Mouse (Mus musculus) thymus, postnatal 25 days (tissue): Measurements from ENCODE around the gene Fbxo40.

ENCODE experiments used
- DNase-seq: peaks from one replicate; pipeline ENCODE4 v3.0.0; 2022

Fbxo40 gene

GRCm38 (mm10) chr16:36946459-36947159 lies 43.7 kb downstream of the Fbxo40 start:
- no peak for DNase-seq

DNA sequence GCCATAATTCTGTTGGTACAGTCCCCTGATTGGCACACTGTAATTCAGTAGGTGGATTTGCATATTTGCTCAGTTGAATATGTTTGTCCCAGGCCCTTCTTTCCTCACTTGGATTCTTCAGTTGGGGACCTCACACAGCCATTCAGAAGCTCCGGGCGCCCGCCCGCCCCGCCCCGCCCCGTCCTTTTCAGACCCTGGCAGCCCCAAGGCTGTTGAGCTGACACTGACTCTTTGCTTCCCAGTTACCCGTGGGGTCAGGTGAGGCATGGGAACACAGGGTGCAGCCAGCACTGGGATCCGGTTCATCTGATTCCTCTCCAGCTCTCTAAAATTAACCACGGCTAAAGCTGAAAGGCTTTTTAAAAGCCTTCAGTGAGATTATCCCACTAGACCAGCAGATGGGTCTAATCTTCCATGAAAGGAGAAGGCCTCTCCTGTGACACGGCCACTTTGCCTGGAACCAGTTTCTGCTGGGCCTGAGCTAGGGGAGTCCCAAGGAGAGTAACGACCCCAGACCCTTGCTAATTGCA lies 45.3 kb downstream of the Fbxo40 start:
- DNase-seq = no peak

DNA sequence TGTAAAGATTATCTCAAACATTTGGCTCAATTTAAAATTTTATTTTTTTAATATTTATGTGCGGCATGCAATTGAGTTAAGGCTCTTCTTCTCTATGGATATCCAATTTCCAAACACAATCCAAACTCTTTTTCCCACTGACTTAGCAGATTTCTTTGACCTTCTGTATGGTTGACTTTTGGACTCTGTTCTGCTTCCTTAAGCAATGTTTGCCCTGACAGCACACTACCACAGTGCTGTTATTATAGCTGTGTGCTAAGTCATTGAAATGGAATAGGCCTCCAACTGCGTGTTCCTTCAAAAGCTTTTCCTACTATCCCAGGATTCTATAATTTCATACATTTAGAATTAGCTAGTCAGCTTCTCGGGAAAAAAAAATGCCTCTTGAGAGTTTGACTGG lies 46.7 kb downstream of the Fbxo40 start:
- DNase-seq = no peak

GRCm38 (mm10) chr16:36941895-36942294 lies 48.4 kb downstream of the Fbxo40 start:
- no peak for DNase-seq

GRCm38 (mm10) chr16:36941137-36941727 lies 49.0 kb downstream of the Fbxo40 start:
- peak; percentile 40 for DNase-seq

GRCm38 (mm10) chr16:36935814-36936213 lies 54.5 kb downstream of the Fbxo40 start:
- no peak for DNase-seq

DNA sequence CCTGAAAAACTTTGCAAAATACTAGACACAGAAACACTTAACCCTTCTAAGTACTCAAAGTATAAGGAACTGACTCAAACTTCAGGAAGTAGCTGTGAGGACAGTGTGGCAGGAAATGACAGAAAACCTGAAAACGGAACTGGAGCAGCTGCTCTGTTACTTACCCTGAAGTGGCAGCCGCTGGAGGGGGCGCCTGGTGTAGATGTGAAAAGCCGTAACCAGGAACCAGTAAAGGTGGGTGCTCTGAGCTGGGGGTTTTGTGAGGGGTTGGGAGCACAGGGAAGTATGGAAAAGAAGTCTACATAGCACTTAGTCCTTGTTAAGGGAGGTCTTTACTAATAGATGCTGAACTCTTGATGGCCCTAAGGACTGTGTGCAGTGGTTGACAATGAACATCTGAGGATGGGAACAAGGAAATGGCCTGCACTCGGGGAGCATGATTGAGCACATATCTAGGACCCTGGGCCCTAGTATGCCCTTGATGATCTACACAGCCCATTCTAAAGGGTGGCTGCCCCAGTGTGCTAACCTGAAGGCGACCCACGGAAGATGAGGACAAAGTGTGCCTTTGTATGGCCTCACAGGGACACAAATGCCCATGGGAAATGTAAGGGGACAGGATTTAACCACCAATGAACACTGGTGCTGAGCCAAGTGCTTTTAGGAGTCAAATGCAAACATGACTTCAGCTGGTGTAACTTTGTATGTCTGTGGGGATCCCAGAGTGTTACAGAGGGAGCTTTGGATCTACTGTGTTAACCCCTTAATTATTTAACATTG lies 55.2 kb downstream of the Fbxo40 start, which contains the start of gene Hcls1:
TSS of gene Hcls1 (plus strand) at position 143 of the 780 bp plus-strand sequence.
- peak; percentile 85 for DNase-seq

DNA sequence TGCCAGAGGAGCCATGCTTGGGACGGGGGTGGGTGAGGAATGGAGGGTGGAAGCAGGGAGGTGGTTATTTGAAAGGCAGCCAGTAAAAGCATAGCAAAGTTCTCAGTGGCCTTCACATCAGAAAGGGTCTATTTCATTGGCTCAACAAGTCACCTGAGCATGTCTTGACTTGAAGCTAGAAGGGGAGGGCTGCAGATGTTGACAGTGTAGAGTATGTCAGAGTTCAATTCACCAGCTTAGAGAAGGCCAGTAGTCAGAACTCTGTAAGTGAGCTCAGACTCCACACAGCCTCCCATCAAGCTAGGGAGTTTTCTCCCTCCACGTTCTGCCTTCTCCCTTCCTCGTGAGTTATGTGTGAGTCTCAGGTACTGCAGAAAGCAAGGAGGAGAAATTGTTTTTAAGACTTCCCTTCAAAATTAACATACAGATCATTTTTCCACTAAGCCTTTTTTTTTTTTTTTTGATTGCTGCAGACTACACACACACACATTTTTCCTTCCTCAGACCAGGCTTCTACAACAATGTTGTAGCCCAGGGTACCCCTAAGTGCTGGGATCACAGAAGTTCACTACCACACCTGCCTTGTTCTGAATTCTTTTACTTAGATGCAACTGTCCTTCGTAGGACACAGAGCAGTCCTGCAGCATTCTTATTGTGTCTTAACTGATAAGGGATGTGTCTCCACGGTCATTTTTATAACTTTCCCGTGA lies 56.0 kb downstream of the Fbxo40 start:
- DNase-seq = peak; percentile 43

DNA sequence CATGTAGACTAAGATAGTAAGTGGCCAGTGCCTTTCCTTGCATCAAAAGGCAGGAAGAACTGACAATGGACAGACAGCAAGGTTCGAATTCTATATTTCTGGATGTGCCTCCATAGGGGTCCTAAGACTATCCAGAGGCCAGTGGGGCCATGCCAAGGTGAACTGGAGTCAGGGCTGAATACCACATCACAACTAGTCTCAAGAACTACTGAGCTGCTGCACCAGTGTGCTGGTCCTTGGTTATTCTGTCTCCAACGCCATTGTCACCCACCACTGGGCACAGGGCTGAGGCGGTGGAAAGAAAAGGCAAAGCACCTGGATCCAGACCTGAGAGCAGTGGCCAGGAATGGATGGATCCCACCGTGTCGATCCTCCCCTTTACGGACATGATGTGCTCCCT lies 57.7 kb downstream of the Fbxo40 start:
- no peak for DNase-seq

GRCm38 (mm10) chr16:36931976-36932375 lies 58.3 kb downstream of the Fbxo40 start:
- DNase-seq = peak; percentile 52

- no peak for DNase-seq
Observed at GRCm38 (mm10) chr16:36931381-36931780, 58.9 kb downstream of the Fbxo40 start.

GRCm38 (mm10) chr16:36930231-36931136 lies 59.8 kb downstream of the Fbxo40 start:
- no peak for DNase-seq

DNA sequence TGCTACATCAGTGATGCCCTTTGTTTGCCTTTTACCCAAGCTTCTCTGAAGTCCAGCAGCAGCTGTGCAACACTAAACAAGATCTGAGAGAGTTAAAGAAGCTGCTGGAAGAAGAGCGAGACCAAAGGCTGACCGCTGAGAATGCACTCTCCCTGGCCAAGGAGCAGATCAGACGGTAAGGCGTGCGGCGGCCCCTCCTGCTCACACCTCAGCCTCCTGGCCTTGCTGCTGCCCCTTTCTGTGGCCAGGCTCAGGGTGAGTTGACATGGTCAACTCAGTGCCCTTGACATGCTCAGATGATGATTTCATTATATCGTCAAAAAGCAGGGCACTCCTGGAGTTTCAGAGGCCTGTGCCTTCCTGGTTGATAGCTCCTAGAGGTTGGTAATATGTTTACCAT lies 61.1 kb downstream of the Fbxo40 start:
- DNase-seq = no peak

DNA sequence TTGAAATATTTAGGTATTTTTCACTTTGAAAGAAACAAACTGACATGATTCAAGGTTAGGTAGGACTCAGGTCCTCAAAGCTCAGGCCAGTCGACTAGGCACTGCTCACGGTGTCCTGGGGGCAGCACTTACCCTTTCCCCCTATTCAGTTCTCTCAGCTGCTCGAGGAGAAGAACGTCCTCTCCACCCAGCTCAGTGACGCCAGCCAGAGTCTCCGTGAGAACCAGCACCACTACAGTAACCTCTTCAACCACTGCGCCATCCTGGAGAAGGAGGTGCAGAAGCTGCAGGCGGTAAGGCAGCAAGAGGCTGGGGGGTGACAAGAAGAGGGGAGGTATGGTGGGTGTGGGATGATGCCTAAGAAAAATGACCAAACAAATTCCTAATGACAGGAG lies 62.2 kb downstream of the Fbxo40 start:
- no peak for DNase-seq

GRCm38 (mm10) chr16:36927495-36928105 lies 62.7 kb downstream of the Fbxo40 start:
- peak; percentile 49 for DNase-seq

DNA sequence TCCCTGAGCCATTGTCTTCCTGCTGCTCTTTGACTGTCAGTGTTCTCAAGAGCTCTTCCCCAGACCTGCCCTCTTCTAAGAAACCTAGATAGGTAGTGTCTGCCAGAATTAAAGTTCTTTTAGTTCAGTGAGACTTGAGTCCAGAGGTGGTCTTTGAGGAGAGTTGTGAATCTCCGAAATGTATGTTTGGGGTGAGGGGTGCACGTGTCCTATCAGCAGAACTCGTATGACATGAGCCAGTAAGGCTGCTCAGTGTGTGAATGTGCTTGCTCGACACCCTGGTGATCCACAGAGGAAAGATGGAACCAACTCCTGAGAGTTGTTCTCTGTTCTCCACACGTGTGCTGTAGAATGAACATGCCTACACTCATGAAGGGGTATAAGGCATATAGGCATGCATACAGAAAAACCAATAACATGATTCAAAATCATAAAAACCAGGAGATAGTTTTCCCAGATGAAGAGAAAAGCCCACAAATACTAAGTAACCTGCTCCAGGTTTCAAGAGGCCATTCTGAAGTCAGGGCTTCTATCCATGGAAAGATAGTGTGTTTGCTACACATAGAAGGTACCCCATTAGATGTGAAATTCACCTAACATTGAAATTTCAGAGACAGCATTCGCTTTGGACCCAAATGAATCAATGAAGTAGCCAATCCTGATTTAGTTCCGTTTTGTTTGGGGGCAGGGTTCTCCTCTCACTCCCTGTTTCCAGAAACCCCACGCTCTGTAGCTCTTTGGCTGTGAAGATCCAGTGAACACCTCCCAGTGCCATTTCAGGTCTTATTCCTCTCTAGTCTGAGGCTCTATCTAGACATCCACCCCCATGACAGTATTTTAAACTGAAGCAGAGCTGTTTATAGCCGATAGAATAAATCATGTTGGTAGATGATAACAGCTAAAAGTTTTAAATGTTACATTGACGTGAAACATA lies 63.5 kb downstream of the Fbxo40 start:
- DNase-seq = no peak

DNA sequence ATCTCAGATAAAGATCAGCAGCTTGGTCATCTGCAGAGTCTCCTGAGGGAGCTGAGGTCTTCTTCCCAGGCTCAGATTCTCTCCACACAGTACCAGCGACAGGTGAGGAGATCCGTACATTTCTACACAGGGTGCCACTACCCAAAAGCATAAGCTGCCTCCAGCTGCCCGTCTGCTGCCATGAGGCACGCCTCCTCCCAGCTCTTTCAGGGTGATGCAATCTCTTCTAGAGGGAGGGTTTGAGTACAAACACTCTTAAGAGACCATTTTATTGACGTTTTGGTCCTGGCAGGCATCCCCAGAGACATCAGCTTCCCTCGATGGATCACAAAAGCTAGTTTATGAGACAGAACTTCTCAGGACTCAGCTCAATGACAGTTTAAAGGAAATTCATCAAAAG lies 64.5 kb downstream of the Fbxo40 start:
- DNase-seq = no peak

DNA sequence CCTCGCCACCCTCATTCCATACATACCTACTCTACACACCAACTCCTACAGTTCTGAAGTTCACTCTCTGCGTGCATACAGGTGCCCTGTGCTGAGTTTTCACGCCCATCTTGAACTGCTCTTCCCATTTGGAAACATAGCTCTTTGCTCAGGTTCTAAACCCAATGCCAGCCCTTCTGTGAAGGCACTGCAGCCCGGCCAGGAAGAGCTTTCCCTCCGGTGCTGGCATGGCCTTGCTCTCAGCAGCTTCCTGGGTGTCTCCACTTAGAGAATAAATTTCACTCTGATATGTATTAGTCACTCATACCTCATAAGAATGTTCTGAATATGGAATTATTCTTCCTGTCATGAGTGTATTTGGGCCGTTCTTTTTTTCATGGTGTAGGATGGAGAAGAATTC lies 64.9 kb downstream of the Fbxo40 start:
- DNase-seq = no peak

DNA sequence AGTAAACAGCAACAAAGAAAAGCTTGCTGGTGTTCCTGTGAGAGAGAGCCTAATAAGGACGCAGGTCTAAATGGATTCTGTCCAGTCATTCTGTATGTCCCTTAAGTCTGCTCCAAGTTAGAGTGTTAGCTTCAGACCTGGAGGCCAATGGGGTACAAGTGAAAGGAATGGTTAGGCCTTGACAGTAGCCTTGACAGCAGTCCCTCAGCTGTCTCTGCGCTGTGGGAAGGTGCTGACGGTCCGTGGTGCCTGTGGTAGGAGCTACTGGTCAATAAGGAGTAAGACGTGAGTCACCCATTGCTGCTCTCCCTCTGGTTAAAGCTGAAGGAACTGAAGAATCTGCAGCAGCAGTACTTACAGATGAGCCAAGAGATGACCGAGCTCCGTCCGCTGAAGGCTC lies 66.0 kb downstream of the Fbxo40 start:
- DNase-seq = no peak

DNA sequence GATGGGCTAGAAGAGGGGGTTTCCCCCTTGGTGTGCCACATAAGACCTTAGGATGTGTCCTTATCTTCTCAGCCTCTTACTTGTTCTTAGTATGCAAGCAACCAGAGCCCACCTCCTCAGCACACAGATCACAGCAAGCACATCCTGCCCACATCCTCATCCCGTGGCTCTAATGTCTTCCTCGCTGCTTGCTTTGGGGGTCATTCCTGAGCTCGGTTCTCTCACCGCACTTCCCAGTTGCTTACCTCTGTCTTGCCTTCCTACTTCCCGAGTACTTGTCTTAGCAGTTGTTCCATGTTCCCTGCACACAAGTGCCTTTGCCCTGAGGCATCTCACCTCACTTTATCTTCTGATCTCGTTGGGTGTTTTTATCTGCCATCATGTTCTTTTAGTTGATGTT lies 68.3 kb downstream of the Fbxo40 start:
- peak; percentile 39 for DNase-seq
